Mouse (Mus musculus): ENCODE measurements around the gene Susd5. TPM values are rescaled to one million over a fixed set of nuclear protein-coding genes. Genes with fewer than 3 reads are reported as not detected.
"Not testable (repeated sequence)": the region's sequence is repeated elsewhere in the genome, so short reads cannot be mapped to it uniquely, and the experiment has no call there.

Susd5 gene
- polyA plus RNA-seq, 1 experiment from 2014 or later, result 0.52 TPM

- peaks cover 4% of the 10 kb centered on the region; the same call in 1 of the 2 replicates for H3K27me3 ChIP-seq (ENCODE audit: control insufficient read depth, insufficient read depth, low read length)
- 90% methylated on average over 16 of the region's 16 CpGs for WGBS
- no peak for ATAC-seq (ENCODE audit: low read depth)
- H3K27ac ChIP-seq (ENCODE audit: low read depth, low read length), result no peak overlapping the region
- no peaks in the 10 kb centered on the region for H3K4me1 ChIP-seq (ENCODE audit: control insufficient read depth, insufficient read depth, low read length)
- no peaks in the 10 kb centered on the region for H3K9me3 ChIP-seq (ENCODE audit: control insufficient read depth, low read length)
- H3K36me3 ChIP-seq (ENCODE audit: control insufficient read depth, insufficient read depth, low read length), result no peaks in the 10 kb centered on the region
- H3K4me2 ChIP-seq (ENCODE audit: low read depth, low read length), result no peak overlapping the region
- no peak overlapping the region for H3K4me3 ChIP-seq (ENCODE audit: low read depth, low read length)
- H3K9ac ChIP-seq (replicated peaks; ENCODE audit: low read depth, low read length), result no peak overlapping the region
Measured at GRCm38 (mm10) chr9:114050778-114051177, 6.2 kb upstream of the Susd5 start.

- Histone ChIP-seq H3K9me3 (ENCODE audit: control insufficient read depth, low read length) (no peaks in the 10 kb centered on the region), H3K4me1 (ENCODE audit: control insufficient read depth, insufficient read depth, low read length) (no peaks in the 10 kb centered on the region), H3K27me3 (ENCODE audit: control insufficient read depth, insufficient read depth, low read length) (peaks cover 6% of the 10 kb centered on the region), H3K36me3 (ENCODE audit: control insufficient read depth, insufficient read depth, low read length) (no peaks in the 10 kb centered on the region), H3K27ac (ENCODE audit: low read depth, low read length) (no peak overlapping the region), H3K4me3 (ENCODE audit: low read depth, low read length) (no peak overlapping the region), H3K4me2 (ENCODE audit: low read depth, low read length) (no peak overlapping the region), H3K9ac (replicated peaks; ENCODE audit: low read depth, low read length) (no peak overlapping the region)
- 72% methylated on average over 4 of the region's 4 CpGs for WGBS
- ATAC-seq (ENCODE audit: low read depth), result no peak
Measured at GRCm38 (mm10) chr9:114052031-114052430, 4.9 kb upstream of the Susd5 start.

GRCm38 (mm10) chr9:114052866-114053265 is 4.1 kb upstream of the Susd5 start:
- no peaks in the 10 kb centered on the region for H3K9me3 ChIP-seq (ENCODE audit: control insufficient read depth, low read length)
- WGBS, result 84% methylated on average over 6 of the region's 6 CpGs
- H3K36me3 ChIP-seq (ENCODE audit: control insufficient read depth, insufficient read depth, low read length), result no peaks in the 10 kb centered on the region
- H3K27ac ChIP-seq (ENCODE audit: low read depth, low read length), result no peak overlapping the region
- no peaks in the 10 kb centered on the region for H3K4me1 ChIP-seq (ENCODE audit: control insufficient read depth, insufficient read depth, low read length)
- no peak for ATAC-seq (ENCODE audit: low read depth)
- H3K4me2 ChIP-seq (ENCODE audit: low read depth, low read length), result no peak overlapping the region
- no peak overlapping the region for H3K9ac ChIP-seq (replicated peaks; ENCODE audit: low read depth, low read length)
- H3K27me3 ChIP-seq (ENCODE audit: control insufficient read depth, insufficient read depth, low read length), result peaks cover 12% of the 10 kb centered on the region
- no peak overlapping the region for H3K4me3 ChIP-seq (ENCODE audit: low read depth, low read length)

- H3K36me3 ChIP-seq (ENCODE audit: control insufficient read depth, insufficient read depth, low read length), result no peaks in the 10 kb centered on the region
- H3K9ac ChIP-seq (replicated peaks; ENCODE audit: low read depth, low read length), result no peak overlapping the region
- no peaks in the 10 kb centered on the region for H3K4me1 ChIP-seq (ENCODE audit: control insufficient read depth, insufficient read depth, low read length)
- H3K27ac ChIP-seq (ENCODE audit: low read depth, low read length), result no peak overlapping the region
- no peak overlapping the region for H3K4me2 ChIP-seq (ENCODE audit: low read depth, low read length)
- H3K9me3 ChIP-seq (ENCODE audit: control insufficient read depth, low read length), result no peaks in the 10 kb centered on the region
- ATAC-seq (ENCODE audit: low read depth), result no peak
- H3K27me3 ChIP-seq (ENCODE audit: control insufficient read depth, insufficient read depth, low read length), result no peaks in the 10 kb centered on the region
- H3K4me3 ChIP-seq (ENCODE audit: low read depth, low read length), result no peak overlapping the region
- 65% methylated on average over 12 of the region's 12 CpGs for WGBS
Measured at GRCm38 (mm10) chr9:114068494-114069053, 11.6 kb downstream of the Susd5 start.

GRCm38 (mm10) chr9:114069372-114069771 is 12.4 kb downstream of the Susd5 start:
- H3K4me2 ChIP-seq (ENCODE audit: low read depth, low read length), result no peak overlapping the region
- H3K27me3 ChIP-seq (ENCODE audit: control insufficient read depth, insufficient read depth, low read length), result no peaks in the 10 kb centered on the region
- H3K4me3 ChIP-seq (ENCODE audit: low read depth, low read length), result no peak overlapping the region
- no peaks in the 10 kb centered on the region for H3K9me3 ChIP-seq (ENCODE audit: control insufficient read depth, low read length)
- no peak for ATAC-seq (ENCODE audit: low read depth)
- no peak overlapping the region for H3K27ac ChIP-seq (ENCODE audit: low read depth, low read length)
- H3K9ac ChIP-seq (replicated peaks; ENCODE audit: low read depth, low read length), result no peak overlapping the region
- no peaks in the 10 kb centered on the region for H3K4me1 ChIP-seq (ENCODE audit: control insufficient read depth, insufficient read depth, low read length)
- H3K36me3 ChIP-seq (ENCODE audit: control insufficient read depth, insufficient read depth, low read length), result no peaks in the 10 kb centered on the region
- WGBS, result 72% methylated on average over 6 of the region's 6 CpGs

GRCm38 (mm10) chr9:114073681-114074080 is 16.7 kb downstream of the Susd5 start:
- no peak overlapping the region for H3K4me3 ChIP-seq (ENCODE audit: low read depth, low read length)
- no peaks in the 10 kb centered on the region for H3K27me3 ChIP-seq (ENCODE audit: control insufficient read depth, insufficient read depth, low read length)
- no peaks in the 10 kb centered on the region for H3K4me1 ChIP-seq (ENCODE audit: control insufficient read depth, insufficient read depth, low read length)
- no peak for ATAC-seq (ENCODE audit: low read depth)
- no peak overlapping the region for H3K27ac ChIP-seq (ENCODE audit: low read depth, low read length)
- no peaks in the 10 kb centered on the region for H3K36me3 ChIP-seq (ENCODE audit: control insufficient read depth, insufficient read depth, low read length)
- WGBS, result 88% methylated on average over 19 of the region's 19 CpGs
- H3K9ac ChIP-seq (replicated peaks; ENCODE audit: low read depth, low read length), result no peak overlapping the region
- no peak overlapping the region for H3K4me2 ChIP-seq (ENCODE audit: low read depth, low read length)
- H3K9me3 ChIP-seq (ENCODE audit: control insufficient read depth, low read length), result no peaks in the 10 kb centered on the region

- Histone ChIP-seq H3K4me3 (ENCODE audit: low read depth, low read length) (no peak overlapping the region), H3K9ac (replicated peaks; ENCODE audit: low read depth, low read length) (no peak overlapping the region), H3K9me3 (ENCODE audit: control insufficient read depth, low read length) (no peaks in the 10 kb centered on the region), H3K36me3 (ENCODE audit: control insufficient read depth, insufficient read depth, low read length) (no peaks in the 10 kb centered on the region), H3K4me1 (ENCODE audit: control insufficient read depth, insufficient read depth, low read length) (no peaks in the 10 kb centered on the region), H3K27me3 (ENCODE audit: control insufficient read depth, insufficient read depth, low read length) (no peaks in the 10 kb centered on the region), H3K27ac (ENCODE audit: low read depth, low read length) (no peak overlapping the region), H3K4me2 (ENCODE audit: low read depth, low read length) (no peak overlapping the region)
- WGBS, result 86% methylated on average over 3 of the region's 3 CpGs
- no peak for ATAC-seq (ENCODE audit: low read depth)
Measured at GRCm38 (mm10) chr9:114086422-114086821, 29.5 kb downstream of the Susd5 start.

- H3K27me3 ChIP-seq (ENCODE audit: control insufficient read depth, insufficient read depth, low read length), result no peaks in the 10 kb centered on the region
- H3K9ac ChIP-seq (replicated peaks; ENCODE audit: low read depth, low read length), result no peak overlapping the region
- no peaks in the 10 kb centered on the region for H3K9me3 ChIP-seq (ENCODE audit: control insufficient read depth, low read length)
- H3K36me3 ChIP-seq (ENCODE audit: control insufficient read depth, insufficient read depth, low read length), result no peaks in the 10 kb centered on the region
- 72% methylated on average over 11 of the region's 11 CpGs for WGBS
- no peaks in the 10 kb centered on the region for H3K4me1 ChIP-seq (ENCODE audit: control insufficient read depth, insufficient read depth, low read length)
- no peak overlapping the region for H3K4me2 ChIP-seq (ENCODE audit: low read depth, low read length)
- H3K27ac ChIP-seq (ENCODE audit: low read depth, low read length), result no peak overlapping the region
- no peak overlapping the region for H3K4me3 ChIP-seq (ENCODE audit: low read depth, low read length)
- ATAC-seq (ENCODE audit: low read depth), result no peak
Measured at GRCm38 (mm10) chr9:114087106-114087815, 30.3 kb downstream of the Susd5 start.

GRCm38 (mm10) chr9:114088885-114089284 is 31.9 kb downstream of the Susd5 start:
- ATAC-seq (ENCODE audit: low read depth); H3K36me3 ChIP-seq (ENCODE audit: control insufficient read depth, insufficient read depth, low read length); H3K9ac ChIP-seq (replicated peaks; ENCODE audit: low read depth, low read length); H3K27me3 ChIP-seq (ENCODE audit: control insufficient read depth, insufficient read depth, low read length); H3K27ac ChIP-seq (ENCODE audit: low read depth, low read length); H3K4me1 ChIP-seq (ENCODE audit: control insufficient read depth, insufficient read depth, low read length); H3K9me3 ChIP-seq (ENCODE audit: control insufficient read depth, low read length); H3K4me3 ChIP-seq (ENCODE audit: low read depth, low read length); H3K4me2 ChIP-seq (ENCODE audit: low read depth, low read length): not testable (repeated sequence)
- WGBS, result 91% methylated on average over 6 of the region's 6 CpGs
